Mouse (Mus musculus): ENCODE measurements around the gene Acvr1b. TPM values are rescaled to one million over a fixed set of nuclear protein-coding genes. Genes with fewer than 3 reads are reported as not detected.

Acvr1b gene
- polyA plus RNA-seq, 1 experiment = 6.4 TPM

DNA sequence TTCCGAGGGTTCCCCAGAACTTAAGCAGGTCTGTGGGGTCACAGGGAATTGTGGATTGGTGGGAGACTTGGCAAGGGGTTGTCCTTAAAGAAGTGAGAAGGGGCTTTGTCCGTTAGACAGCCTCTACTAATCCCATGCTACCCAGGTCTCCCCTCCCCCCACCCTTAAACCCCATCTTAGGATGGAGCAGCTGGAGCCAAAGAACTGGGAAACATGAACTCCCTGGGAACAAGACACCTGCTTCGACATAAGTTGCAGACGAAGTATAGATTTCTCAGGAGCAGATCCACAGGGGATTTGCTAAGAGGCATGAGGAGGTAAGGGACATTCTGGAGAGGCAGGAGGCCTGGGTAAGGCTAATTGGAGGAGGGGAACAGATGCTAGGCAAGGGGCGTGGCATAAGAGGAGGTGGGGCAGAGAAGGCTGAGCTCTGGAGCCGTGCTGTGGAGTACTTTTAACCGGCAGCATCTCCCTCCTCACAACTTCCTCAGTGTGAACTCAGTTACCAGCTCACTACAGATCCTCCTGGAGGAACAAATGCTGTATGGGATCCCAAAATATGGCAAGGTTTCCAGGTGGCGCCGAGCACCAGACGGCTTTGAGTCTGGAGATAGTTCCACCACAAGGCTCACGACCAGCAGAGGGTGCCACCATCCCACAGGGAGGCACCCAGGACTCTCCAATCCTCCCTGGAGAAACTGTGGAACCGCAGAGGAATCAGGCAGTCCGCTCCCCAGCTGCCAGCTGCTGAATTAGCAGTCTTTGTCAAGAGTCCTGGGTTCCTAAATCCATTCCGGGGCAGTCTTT is 47.6 kb downstream of the Acvr1b start:
- H3K4me3 ChIP-seq (replicated peaks; ENCODE audit: control insufficient read depth, low read depth, low read length) = no peak overlapping the region
- H3K4me1 ChIP-seq (ENCODE audit: control insufficient read depth, insufficient read depth, low read length) = no peaks in the 10 kb centered on the region
- 17% methylated on average over 14 of the region's 14 CpGs for WGBS
- no peak for TF ChIP-seq POLR2A (IDR thresholded peaks at IDR 0.05; ENCODE audit: borderline replicate concordance, control insufficient read depth, low read depth, low read length)
- peak; percentile 64 for TF ChIP-seq CTCF (IDR thresholded peaks at IDR 0.05; ENCODE audit: control insufficient read depth, insufficient read depth, low read length)
- no peak overlapping the region for H3K27ac ChIP-seq (ENCODE audit: control insufficient read depth, insufficient read depth, low read depth, low read length, poor library complexity)

DNA sequence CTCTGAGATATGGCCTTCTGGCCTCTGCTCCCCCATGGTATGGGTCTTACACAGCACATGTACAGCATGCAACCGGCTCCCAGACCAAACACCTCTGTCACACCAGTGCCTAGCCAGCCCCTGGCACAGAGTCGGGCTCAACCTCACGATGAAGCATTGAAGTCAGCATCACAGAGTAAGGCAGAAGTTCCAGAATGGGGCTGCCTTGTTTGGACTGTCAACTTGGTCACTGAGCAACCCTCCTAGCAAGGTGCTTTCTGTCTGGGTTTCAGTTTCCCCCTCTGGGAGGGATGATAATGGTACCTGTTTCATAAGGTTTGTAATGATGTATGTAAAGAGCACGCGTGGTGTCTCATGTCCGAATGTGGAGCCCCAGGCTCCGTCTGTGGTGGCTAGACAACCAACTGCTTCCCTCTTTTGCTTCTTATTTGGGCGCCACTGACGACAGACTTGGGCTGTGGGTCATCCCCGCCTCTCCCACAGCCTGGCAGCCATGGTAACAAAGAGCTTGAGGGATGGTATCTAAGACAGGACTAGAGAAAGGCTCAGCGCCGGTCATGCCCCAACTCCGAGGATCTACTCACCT is 49.1 kb downstream of the Acvr1b start:
- 27% methylated on average over 13 of the region's 13 CpGs for WGBS
- TF ChIP-seq POLR2A (IDR thresholded peaks at IDR 0.05; ENCODE audit: borderline replicate concordance, control insufficient read depth, low read depth, low read length) = no peak
- no peak for TF ChIP-seq CTCF (IDR thresholded peaks at IDR 0.05; ENCODE audit: control insufficient read depth, insufficient read depth, low read length)
- Histone ChIP-seq H3K4me1 (ENCODE audit: control insufficient read depth, insufficient read depth, low read length) (no peaks in the 10 kb centered on the region), H3K4me3 (replicated peaks; ENCODE audit: control insufficient read depth, low read depth, low read length) (no peak overlapping the region), H3K27ac (ENCODE audit: control insufficient read depth, insufficient read depth, low read depth, low read length, poor library complexity) (no peak overlapping the region)

DNA sequence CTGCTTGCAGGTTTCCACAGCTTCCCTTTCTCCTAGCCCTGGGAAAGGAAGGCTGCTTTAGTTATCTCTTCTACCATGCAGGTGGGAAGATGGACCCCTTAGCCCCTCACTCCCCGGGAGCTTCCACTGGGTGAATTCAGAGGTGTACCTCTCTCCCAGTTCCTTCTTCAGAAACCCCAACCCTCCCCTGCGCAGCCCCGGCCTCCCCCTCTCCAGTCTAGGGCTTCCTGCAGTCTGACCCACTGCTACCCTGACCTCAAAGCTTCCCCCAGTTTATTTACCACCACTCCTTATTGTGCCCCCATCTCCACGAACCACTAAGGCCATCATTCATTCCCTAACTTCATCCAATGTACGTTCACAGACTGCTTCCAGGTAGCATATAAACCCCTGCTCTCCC is 49.7 kb downstream of the Acvr1b start:
- 1% methylated on average over 5 of the region's 5 CpGs for WGBS
- Histone ChIP-seq H3K27ac (ENCODE audit: control insufficient read depth, insufficient read depth, low read depth, low read length, poor library complexity) (no peak overlapping the region), H3K4me1 (ENCODE audit: control insufficient read depth, insufficient read depth, low read length) (no peaks in the 10 kb centered on the region), H3K4me3 (replicated peaks; ENCODE audit: control insufficient read depth, low read depth, low read length) (no peak overlapping the region)
- TF ChIP-seq POLR2A (IDR thresholded peaks at IDR 0.05; ENCODE audit: borderline replicate concordance, control insufficient read depth, low read depth, low read length) (no peak), CTCF (IDR thresholded peaks at IDR 0.05; ENCODE audit: control insufficient read depth, insufficient read depth, low read length) (no peak)

DNA sequence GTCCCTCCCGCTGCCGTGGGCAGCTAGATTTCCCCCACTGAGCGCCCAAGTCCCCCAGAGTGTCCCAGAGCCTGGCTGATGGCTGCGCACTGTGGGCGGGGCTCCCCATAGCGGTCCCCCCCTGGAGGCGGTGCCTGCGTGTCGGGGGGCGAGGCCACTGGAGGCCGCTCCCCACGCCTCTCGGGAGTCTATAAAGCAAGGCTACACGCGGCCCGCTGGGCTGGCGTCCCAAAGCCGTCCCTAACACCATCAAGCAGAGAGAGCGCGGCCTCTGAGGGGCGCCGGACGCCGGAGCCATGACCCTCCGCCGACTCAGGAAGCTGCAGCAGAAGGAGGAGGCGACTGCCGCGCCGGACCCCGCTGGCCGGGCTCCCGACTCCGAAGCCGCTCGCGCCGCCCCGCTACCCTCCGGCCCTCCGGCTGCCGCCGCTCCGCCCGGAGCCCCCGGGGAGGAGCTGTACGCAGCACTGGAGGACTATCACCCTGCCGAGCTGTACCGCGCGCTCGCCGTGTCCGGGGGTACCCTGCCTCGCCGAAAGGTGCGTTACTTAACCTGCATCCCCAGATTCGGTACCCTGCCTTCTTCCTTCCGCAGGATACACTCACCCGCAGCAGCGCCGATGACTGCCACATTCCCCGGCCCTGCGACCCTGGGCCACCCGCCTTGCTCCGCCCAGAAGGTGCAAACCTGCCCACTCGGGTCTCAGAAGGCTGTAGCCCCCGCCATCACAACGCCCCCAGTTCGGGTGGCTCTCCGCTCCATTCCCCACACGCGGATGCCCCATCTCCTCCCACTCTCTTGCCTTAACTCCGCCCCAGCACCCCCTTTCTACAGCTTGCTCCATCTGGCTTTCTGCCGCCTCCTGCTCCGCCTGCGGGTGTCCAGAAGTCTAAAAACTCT is 50.4 kb downstream of the Acvr1b start, which contains the start of gene Grasp:
Gene Grasp (plus strand): TSS at position 183 of the 901 bp plus-strand sequence.
- under 1% methylated on average over 75 of the region's 77 CpGs for WGBS
- TF ChIP-seq CTCF (IDR thresholded peaks at IDR 0.05; ENCODE audit: control insufficient read depth, insufficient read depth, low read length) (no peak), POLR2A (IDR thresholded peaks at IDR 0.05; ENCODE audit: borderline replicate concordance, control insufficient read depth, low read depth, low read length) (peak; percentile 63; the same call in 1 of the 2 replicates)
- Histone ChIP-seq H3K27ac (ENCODE audit: control insufficient read depth, insufficient read depth, low read depth, low read length, poor library complexity) (peak within 1 kb of the TSS; percentile 30; the same call in 1 of the 2 replicates), H3K4me3 (replicated peaks; ENCODE audit: control insufficient read depth, low read depth, low read length) (peak within 1 kb of the TSS; percentile 63), H3K4me1 (ENCODE audit: control insufficient read depth, insufficient read depth, low read length) (no peaks in the 10 kb centered on the region)

DNA sequence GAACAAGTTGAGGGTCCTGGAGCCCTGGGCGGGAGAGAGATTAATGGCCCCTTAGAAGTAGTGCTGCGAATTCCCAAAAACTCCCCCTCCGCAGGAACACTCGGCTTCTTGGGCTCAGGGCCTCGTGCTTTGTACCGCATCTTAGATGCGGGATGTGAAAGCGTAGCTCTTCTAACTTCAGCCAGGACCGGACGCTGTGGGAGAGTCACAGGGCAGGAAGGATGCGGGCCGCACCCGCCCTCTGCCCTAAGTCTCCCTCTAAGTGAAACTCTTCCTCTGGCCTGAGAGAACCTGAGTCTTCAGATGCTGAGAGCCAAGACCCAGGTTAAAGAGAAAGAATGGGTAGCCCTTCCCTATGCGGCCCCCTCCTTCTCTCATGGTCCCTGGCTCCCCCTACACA is 51.1 kb downstream of the Acvr1b start:
- TF ChIP-seq CTCF (IDR thresholded peaks at IDR 0.05; ENCODE audit: control insufficient read depth, insufficient read depth, low read length) = no peak
- no peak for TF ChIP-seq POLR2A (IDR thresholded peaks at IDR 0.05; ENCODE audit: borderline replicate concordance, control insufficient read depth, low read depth, low read length)
- WGBS = 3% methylated on average over 14 of the region's 14 CpGs
- H3K4me1 ChIP-seq (ENCODE audit: control insufficient read depth, insufficient read depth, low read length) = no peaks in the 10 kb centered on the region
- no peak overlapping the region for H3K27ac ChIP-seq (ENCODE audit: control insufficient read depth, insufficient read depth, low read depth, low read length, poor library complexity)
- H3K4me3 ChIP-seq (replicated peaks; ENCODE audit: control insufficient read depth, low read depth, low read length) = no peak overlapping the region

DNA sequence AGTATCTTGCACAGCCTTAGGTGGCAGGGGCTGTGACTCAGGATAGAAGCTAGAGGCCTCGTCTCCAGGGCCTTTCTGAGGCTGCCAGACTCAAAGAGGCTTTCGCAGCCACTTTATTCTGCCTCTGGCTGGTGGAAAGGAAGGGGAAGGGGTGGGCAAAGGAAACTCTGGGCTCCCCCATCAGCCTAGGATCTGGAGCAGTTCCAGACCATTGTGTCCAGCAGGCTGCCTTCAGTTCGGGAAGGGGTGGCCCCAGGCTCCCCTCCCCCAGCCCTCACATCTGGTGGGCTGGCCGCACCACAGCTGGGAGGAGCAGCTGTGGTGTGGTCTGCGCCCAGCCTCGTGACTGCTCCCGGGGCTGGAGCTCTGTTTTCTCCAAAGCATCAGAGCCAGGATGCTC is 54.1 kb downstream of the Acvr1b start:
- 30% methylated on average over 7 of the region's 7 CpGs for WGBS

DNA sequence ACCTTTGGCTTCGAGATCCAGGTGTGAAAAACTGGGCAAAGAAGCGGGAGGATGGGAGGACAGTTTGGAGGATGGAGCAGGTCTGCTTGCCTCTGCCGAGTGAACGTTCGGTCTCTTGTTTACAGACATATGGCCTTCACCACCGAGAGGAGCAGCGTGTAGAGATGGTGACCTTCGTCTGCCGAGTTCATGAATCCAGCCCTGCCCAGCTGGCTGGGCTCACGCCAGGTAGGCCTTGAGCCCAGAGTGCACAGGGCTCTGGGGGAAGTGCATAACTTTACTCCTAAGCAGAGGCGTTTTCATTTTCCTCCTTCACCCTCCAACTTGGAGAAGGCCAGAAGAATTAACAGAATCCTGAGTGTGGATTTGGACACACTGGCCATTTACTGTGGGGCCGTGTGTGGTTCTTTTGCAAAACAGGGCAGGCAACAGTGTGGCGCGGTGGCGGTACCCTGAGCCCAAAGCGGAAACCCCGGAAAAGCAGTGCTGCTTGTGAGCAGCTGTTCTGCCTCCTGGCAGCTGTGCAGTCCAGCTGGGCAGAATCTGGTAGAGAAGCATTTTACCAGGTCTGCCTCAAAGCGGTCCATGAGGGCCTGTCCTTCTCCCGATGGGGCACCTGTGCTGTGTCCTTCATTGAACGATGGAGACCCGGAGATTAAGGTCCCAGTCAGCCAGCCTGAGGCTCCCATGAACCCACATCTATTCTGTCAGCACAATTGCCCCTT is 55.2 kb downstream of the Acvr1b start:
- WGBS = 88% methylated on average over 21 of the region's 21 CpGs
- H3K27ac ChIP-seq (ENCODE audit: control insufficient read depth, insufficient read depth, low read depth, low read length, poor library complexity) = no peak overlapping the region
- TF ChIP-seq CTCF (IDR thresholded peaks at IDR 0.05; ENCODE audit: control insufficient read depth, insufficient read depth, low read length) (no peak), POLR2A (IDR thresholded peaks at IDR 0.05; ENCODE audit: borderline replicate concordance, control insufficient read depth, low read depth, low read length) (no peak)
- no peak overlapping the region for H3K4me3 ChIP-seq (replicated peaks; ENCODE audit: control insufficient read depth, low read depth, low read length)
- no peaks in the 10 kb centered on the region for H3K4me1 ChIP-seq (ENCODE audit: control insufficient read depth, insufficient read depth, low read length)

More for the DNA sequence above, 54.1 kb downstream of the Acvr1b start:
- no peak overlapping the region for H3K4me3 ChIP-seq (replicated peaks; ENCODE audit: control insufficient read depth, low read depth, low read length)
- TF ChIP-seq POLR2A (IDR thresholded peaks at IDR 0.05; ENCODE audit: borderline replicate concordance, control insufficient read depth, low read depth, low read length) = no peak
- no peak for TF ChIP-seq CTCF (IDR thresholded peaks at IDR 0.05; ENCODE audit: control insufficient read depth, insufficient read depth, low read length)
- H3K4me1 ChIP-seq (ENCODE audit: control insufficient read depth, insufficient read depth, low read length) = no peaks in the 10 kb centered on the region
- H3K27ac ChIP-seq (ENCODE audit: control insufficient read depth, insufficient read depth, low read depth, low read length, poor library complexity) = no peak overlapping the region

All from bone marrow, adult 2 months (tissue).